Mouse (Mus musculus): ENCODE measurements around the gene Hnrnpdl. TPM values are rescaled to one million over a fixed set of nuclear protein-coding genes. Genes with fewer than 3 reads are reported as not detected.
A peak's percentile ranks its signal among the peaks of the same experiment; 100 is the strongest.

Gene Hnrnpdl
- polyA plus RNA-seq, 1 experiment from 2014 or later = 268 TPM

- Histone ChIP-seq H3K4me1 (replicated peaks; ENCODE audit: control insufficient read depth, insufficient read depth, low read length) (no peaks in the 10 kb centered on the region), H3K4me2 (replicated peaks; ENCODE audit: low read depth, low read length) (no peak overlapping the region), H3K4me3 (ENCODE audit: low read depth, low read length) (no peak overlapping the region), H3K27ac (ENCODE audit: low read depth, low read length) (no peak overlapping the region), H3K9me3 (ENCODE audit: control insufficient read depth, low read length) (no peaks in the 10 kb centered on the region), H3K36me3 (ENCODE audit: control insufficient read depth, insufficient read depth, low read length) (no peaks in the 10 kb centered on the region), H3K9ac (ENCODE audit: low read depth, low read length) (no peak overlapping the region), H3K27me3 (ENCODE audit: control insufficient read depth, insufficient read depth, low read length) (no peaks in the 10 kb centered on the region)
- ATAC-seq (ENCODE audit: low FRiP score) (no peak), DNase-seq (ENCODE audit: low spot score) (no peak)
- WGBS = 75% methylated on average over 6 of the region's 6 CpGs
Measured at GRCm38 (mm10) chr5:100005896-100006295, 33.6 kb downstream of the Hnrnpdl start.

- Histone ChIP-seq H3K4me3 (ENCODE audit: low read depth, low read length) (no peak overlapping the region), H3K9me3 (ENCODE audit: control insufficient read depth, low read length) (no peaks in the 10 kb centered on the region), H3K4me1 (replicated peaks; ENCODE audit: control insufficient read depth, insufficient read depth, low read length) (no peaks in the 10 kb centered on the region), H3K27ac (ENCODE audit: low read depth, low read length) (no peak overlapping the region), H3K4me2 (replicated peaks; ENCODE audit: low read depth, low read length) (no peak overlapping the region), H3K27me3 (ENCODE audit: control insufficient read depth, insufficient read depth, low read length) (no peaks in the 10 kb centered on the region), H3K36me3 (ENCODE audit: control insufficient read depth, insufficient read depth, low read length) (no peaks in the 10 kb centered on the region), H3K9ac (ENCODE audit: low read depth, low read length) (no peak overlapping the region)
- no peak for DNase-seq (ENCODE audit: low spot score)
- ATAC-seq (ENCODE audit: low FRiP score) = no peak
- WGBS = 75% methylated on average over 3 of the region's 3 CpGs
Measured at GRCm38 (mm10) chr5:100005431-100005830, 34.0 kb downstream of the Hnrnpdl start.

GRCm38 (mm10) chr5:100003895-100004294 is 35.6 kb downstream of the Hnrnpdl start:
- no peaks in the 10 kb centered on the region for H3K36me3 ChIP-seq (ENCODE audit: control insufficient read depth, insufficient read depth, low read length)
- no peak overlapping the region for H3K4me2 ChIP-seq (replicated peaks; ENCODE audit: low read depth, low read length)
- no peaks in the 10 kb centered on the region for H3K27me3 ChIP-seq (ENCODE audit: control insufficient read depth, insufficient read depth, low read length)
- no peak overlapping the region for H3K9ac ChIP-seq (ENCODE audit: low read depth, low read length)
- H3K4me1 ChIP-seq (replicated peaks; ENCODE audit: control insufficient read depth, insufficient read depth, low read length) = no peaks in the 10 kb centered on the region
- ATAC-seq (ENCODE audit: low FRiP score) (no peak), DNase-seq (ENCODE audit: low spot score) (no peak)
- H3K4me3 ChIP-seq (ENCODE audit: low read depth, low read length) = no peak overlapping the region
- no peaks in the 10 kb centered on the region for H3K9me3 ChIP-seq (ENCODE audit: control insufficient read depth, low read length)
- 84% methylated on average over 4 of the region's 4 CpGs for WGBS
- no peak overlapping the region for H3K27ac ChIP-seq (ENCODE audit: low read depth, low read length)

- Histone ChIP-seq H3K9me3 (ENCODE audit: control insufficient read depth, low read length) (no peaks in the 10 kb centered on the region), H3K27ac (ENCODE audit: low read depth, low read length) (no peak overlapping the region), H3K36me3 (ENCODE audit: control insufficient read depth, insufficient read depth, low read length) (no peaks in the 10 kb centered on the region), H3K9ac (ENCODE audit: low read depth, low read length) (no peak overlapping the region), H3K4me2 (replicated peaks; ENCODE audit: low read depth, low read length) (no peak overlapping the region), H3K4me1 (replicated peaks; ENCODE audit: control insufficient read depth, insufficient read depth, low read length) (no peaks in the 10 kb centered on the region), H3K4me3 (ENCODE audit: low read depth, low read length) (no peak overlapping the region), H3K27me3 (ENCODE audit: control insufficient read depth, insufficient read depth, low read length) (no peaks in the 10 kb centered on the region)
- ATAC-seq (ENCODE audit: low FRiP score) (no peak), DNase-seq (ENCODE audit: low spot score) (no peak)
- 43% methylated on average over 6 of the region's 8 CpGs for WGBS
Measured at GRCm38 (mm10) chr5:100000500-100000899, 39.0 kb downstream of the Hnrnpdl start.

- H3K9me3 ChIP-seq (ENCODE audit: control insufficient read depth, low read length) = no peaks in the 10 kb centered on the region
- no peak for ATAC-seq (ENCODE audit: low FRiP score)
- WGBS = 86% methylated on average over 7 of the region's 7 CpGs
Measured at GRCm38 (mm10) chr5:100000048-100000447, 39.4 kb downstream of the Hnrnpdl start.

GRCm38 (mm10) chr5:99994680-99995079 is 44.8 kb downstream of the Hnrnpdl start:
- Histone ChIP-seq H3K27ac (ENCODE audit: low read depth, low read length) (no peak overlapping the region), H3K36me3 (ENCODE audit: control insufficient read depth, insufficient read depth, low read length) (no peaks in the 10 kb centered on the region), H3K4me3 (ENCODE audit: low read depth, low read length) (no peak overlapping the region), H3K27me3 (ENCODE audit: control insufficient read depth, insufficient read depth, low read length) (no peaks in the 10 kb centered on the region), H3K9me3 (ENCODE audit: control insufficient read depth, low read length) (no peaks in the 10 kb centered on the region), H3K9ac (ENCODE audit: low read depth, low read length) (no peak overlapping the region), H3K4me1 (replicated peaks; ENCODE audit: control insufficient read depth, insufficient read depth, low read length) (no peaks in the 10 kb centered on the region), H3K4me2 (replicated peaks; ENCODE audit: low read depth, low read length) (no peak overlapping the region)
- ATAC-seq (ENCODE audit: low FRiP score) (no peak), DNase-seq (ENCODE audit: low spot score) (no peak)
- WGBS = 93% methylated on average over 3 of the region's 3 CpGs

More at GRCm38 (mm10) chr5:100000048-100000447, 39.4 kb downstream of the Hnrnpdl start:
- Histone ChIP-seq H3K36me3 (ENCODE audit: control insufficient read depth, insufficient read depth, low read length) (no peaks in the 10 kb centered on the region), H3K4me1 (replicated peaks; ENCODE audit: control insufficient read depth, insufficient read depth, low read length) (no peaks in the 10 kb centered on the region), H3K27me3 (ENCODE audit: control insufficient read depth, insufficient read depth, low read length) (no peaks in the 10 kb centered on the region), H3K27ac (ENCODE audit: low read depth, low read length) (no peak overlapping the region), H3K4me3 (ENCODE audit: low read depth, low read length) (no peak overlapping the region), H3K4me2 (replicated peaks; ENCODE audit: low read depth, low read length) (no peak overlapping the region), H3K9ac (ENCODE audit: low read depth, low read length) (no peak overlapping the region)
- peak; percentile 1 for DNase-seq (ENCODE audit: low spot score)

GRCm38 (mm10) chr5:99994166-99994565 is 45.3 kb downstream of the Hnrnpdl start:
- whole genome bisulfite sequencing = 84% methylated on average over 3 of the region's 3 CpGs
- Histone ChIP-seq H3K27ac (ENCODE audit: low read depth, low read length) (no peak overlapping the region), H3K4me2 (replicated peaks; ENCODE audit: low read depth, low read length) (no peak overlapping the region), H3K4me1 (replicated peaks; ENCODE audit: control insufficient read depth, insufficient read depth, low read length) (no peaks in the 10 kb centered on the region), H3K27me3 (ENCODE audit: control insufficient read depth, insufficient read depth, low read length) (no peaks in the 10 kb centered on the region), H3K9ac (ENCODE audit: low read depth, low read length) (no peak overlapping the region), H3K4me3 (ENCODE audit: low read depth, low read length) (no peak overlapping the region), H3K9me3 (ENCODE audit: control insufficient read depth, low read length) (no peaks in the 10 kb centered on the region), H3K36me3 (ENCODE audit: control insufficient read depth, insufficient read depth, low read length) (no peaks in the 10 kb centered on the region)
- ATAC-seq (ENCODE audit: low FRiP score) = no peak
- DNase-seq (ENCODE audit: low spot score) = no peak

Other genes with a start within 250 kb of the Hnrnpdl start
- 0.24 and 0.60 TPM in 2 replicates for gene Vamp9, start 133.4 kb downstream of the Hnrnpdl start, polyA plus RNA-seq (2014; fragmentation: Nextera tagmentation; extraction: Ambion mirVana)
- gene Hnrnpd, start 60.7 kb downstream of the Hnrnpdl start, polyA plus RNA-seq (2014; fragmentation: Nextera tagmentation; extraction: Ambion mirVana) = 253 and 281 TPM in 2 replicates
- gene 4930524J08Rik, start 60.6 kb downstream of the Hnrnpdl start, polyA plus RNA-seq (2014; fragmentation: Nextera tagmentation; extraction: Ambion mirVana) = 2.7 and 3.6 TPM in 2 replicates
- gene Enoph1, start 321 bp upstream of the Hnrnpdl start, polyA plus RNA-seq (2014; fragmentation: Nextera tagmentation; extraction: Ambion mirVana) = 47.6 and 48.8 TPM in 2 replicates
- 3.1 and 3.6 TPM in 2 replicates for gene Tmem150c, start 120.1 kb upstream of the Hnrnpdl start, polyA plus RNA-seq (2014; fragmentation: Nextera tagmentation; extraction: Ambion mirVana)

Measured in hindbrain, embryonic 11.5 days (tissue).